Mouse (Mus musculus): ENCODE measurements around the gene Nktr.

GRCm38 (mm10) chr9:121762761-121763160 lies 43.8 kb downstream of the Nktr start:
- TF ChIP-seq CTCF (IDR thresholded peaks at IDR 0.05; ENCODE audit: control insufficient read depth, insufficient read depth, insufficient read length) (no peak), MYOG (IDR thresholded peaks at IDR 0.05; ENCODE audit: control insufficient read depth, extremely low read depth, insufficient read length) (no peak), MYOD1 (IDR thresholded peaks at IDR 0.05; ENCODE audit: control insufficient read depth, insufficient read length, low read depth) (no peak), FOSL1 (IDR thresholded peaks at IDR 0.05; ENCODE audit: insufficient read depth, low read length, poor library complexity, severe bottlenecking) (no peak), USF1 (IDR thresholded peaks at IDR 0.05; ENCODE audit: low read depth) (no peak), MAX (IDR thresholded peaks at IDR 0.05) (no peak)
